Mouse (Mus musculus): ENCODE measurements at regions not wholly inside any gene's neighbourhood (a gene's known extent, or its start where the extent isn't known, plus 50 kb on each side); places are given as distances from the start of the nearest gene placed in this dataset.

DNA sequence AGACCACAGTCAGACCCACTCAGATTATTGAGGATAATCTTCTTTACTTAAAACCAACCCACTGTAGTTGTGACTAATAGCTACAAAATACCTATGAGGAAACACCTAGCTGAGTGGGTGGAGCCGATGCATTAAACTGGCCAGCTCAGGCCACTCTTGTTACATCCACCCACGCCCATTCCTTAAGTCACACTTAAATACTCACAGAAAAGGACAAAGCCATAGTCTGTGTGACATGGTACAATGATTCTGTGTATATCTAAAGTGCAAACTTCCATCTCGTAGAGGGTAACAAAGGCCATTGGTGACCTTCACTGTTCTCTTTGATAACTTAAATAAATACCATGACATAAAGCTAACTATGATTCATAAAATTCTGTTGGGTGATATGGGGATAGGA lies 103.7 kb upstream of the Arhgap5 start:
- DNase-seq (ENCODE audit: low read depth, low spot score): no peak

DNA sequence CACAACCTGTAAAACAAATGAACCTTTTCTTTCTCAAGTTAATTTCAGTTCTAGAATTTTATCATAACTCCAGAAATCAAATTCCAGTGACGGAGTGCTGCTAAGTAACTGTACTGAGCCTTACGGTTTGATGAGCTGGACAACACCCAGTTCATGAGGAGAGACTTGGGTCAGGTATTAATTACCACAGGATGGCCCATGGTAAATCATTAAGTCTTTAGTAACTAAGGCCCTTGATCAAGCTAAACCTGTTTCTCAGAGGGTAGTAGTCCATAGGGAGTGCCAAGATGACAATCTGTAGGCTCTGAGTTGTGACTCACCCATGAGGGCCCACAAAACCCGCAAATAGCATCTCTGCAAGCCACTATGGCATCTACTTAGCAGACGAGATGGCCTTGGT lies 101.1 kb upstream of the Arhgap5 start:
- DNase-seq (ENCODE audit: low read depth, low spot score): no peak

DNA sequence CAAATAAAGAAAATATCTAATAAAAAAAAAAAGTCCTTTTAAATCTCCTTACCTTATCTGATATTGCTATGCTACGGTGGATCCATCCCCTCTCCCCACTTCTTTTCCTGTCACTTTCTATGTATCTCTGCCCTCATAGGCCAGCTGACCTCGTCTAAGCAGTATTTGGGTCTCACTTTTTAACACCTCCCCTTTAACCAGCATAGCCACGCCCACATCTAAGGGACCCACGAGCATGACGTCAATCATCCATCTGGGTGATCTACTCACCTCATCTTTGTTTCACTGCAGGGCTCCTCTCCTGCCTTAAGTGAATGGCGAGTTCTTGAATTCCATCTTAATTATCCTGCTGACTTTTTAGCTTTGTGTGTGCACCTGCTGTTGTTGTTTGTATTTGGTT lies 97.4 kb upstream of the Arhgap5 start:
- no peak for DNase-seq (ENCODE audit: low read depth, low spot score)

DNA sequence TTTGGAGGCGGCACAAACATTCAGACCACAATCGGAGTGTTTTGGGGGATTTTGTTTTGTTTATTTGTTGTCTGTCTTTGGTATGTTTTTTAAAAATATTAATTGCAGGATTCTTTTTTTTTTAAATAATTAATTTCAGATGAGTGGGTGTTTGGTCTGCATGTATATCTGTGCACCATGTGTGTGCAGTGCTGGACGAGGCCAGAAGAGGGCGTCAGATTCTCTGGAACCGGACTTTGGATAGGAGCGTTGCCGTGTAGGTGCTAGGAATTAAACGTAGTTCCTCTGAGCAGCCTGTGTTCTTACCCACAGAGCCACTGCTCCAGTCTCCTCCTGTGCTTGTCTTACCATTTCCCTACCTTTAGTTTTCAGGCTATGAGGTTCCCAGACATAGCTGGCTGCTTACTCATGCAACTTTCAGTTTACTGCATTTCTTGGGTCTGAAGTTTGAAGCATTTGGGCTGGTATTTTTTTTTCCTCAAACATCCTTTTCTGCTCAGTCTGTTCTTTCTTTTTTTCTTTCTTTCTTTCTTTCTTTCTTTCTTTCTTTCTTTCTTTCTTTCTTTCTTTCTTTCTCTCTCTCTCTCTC lies 95.4 kb upstream of the Arhgap5 start:
- DNase-seq (ENCODE audit: low read depth, low spot score): peak; percentile 65

DNA sequence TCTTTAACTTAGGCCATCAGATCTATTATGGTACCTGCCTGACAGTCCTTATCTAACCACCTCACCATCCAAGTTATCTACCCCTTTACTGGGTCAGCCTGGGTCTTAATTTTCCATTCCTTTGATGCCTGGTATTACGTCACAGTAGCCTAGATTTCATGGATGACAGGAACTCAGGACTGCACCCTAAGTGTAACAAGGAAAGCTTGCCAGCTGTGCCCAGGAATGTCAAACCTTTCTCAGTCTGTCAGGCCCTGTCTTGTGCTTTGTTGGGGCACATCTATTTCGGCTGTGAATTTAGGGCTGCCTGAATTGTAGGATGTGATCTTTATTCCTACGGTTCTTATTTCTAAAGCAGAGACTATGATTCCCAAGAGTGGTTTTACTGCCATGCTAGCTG lies 94.6 kb upstream of the Arhgap5 start:
- no peak for DNase-seq (ENCODE audit: low read depth, low spot score)

DNA sequence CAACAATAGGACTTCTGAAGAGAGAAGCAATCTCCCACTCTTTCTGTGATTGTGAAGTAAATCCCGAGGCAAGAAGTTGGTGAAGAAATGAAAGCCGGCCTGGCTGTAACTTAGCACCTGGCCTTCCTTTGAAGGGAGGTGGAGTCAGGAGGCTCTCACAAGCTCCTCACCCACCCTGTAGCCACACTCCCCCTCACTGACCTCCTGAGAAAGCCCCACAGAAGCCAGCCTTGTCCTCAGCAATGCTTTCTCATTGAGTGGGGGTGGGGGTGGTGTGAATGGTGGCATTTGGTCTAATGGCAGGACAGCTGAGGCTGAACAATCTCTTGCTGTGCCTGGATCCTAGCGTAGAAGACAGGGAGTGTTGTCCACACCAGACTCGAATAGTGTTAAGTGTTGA lies 91.6 kb upstream of the Arhgap5 start:
- no peak for DNase-seq (ENCODE audit: low read depth, low spot score)

DNA sequence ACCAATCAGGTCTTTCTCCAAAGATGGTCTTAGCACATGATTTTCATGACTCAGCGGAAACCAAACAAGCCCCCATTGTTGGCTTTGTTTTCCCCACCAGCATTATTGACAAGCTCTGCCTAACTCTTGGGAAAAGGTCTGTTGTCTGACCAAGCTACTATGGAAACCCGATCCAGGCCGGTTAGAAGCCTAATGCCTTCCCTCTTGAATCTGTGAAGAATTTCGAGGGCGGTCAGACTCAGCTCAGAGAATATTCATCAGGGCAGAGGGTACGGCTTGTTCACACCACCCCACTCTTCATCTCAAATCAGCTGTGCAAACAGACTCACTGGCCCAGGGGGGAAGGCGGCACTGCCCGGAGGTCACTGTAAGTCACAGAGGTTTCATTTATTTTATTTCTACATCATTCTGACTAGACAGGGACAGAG lies 90.7 kb upstream of the Arhgap5 start:
- no peak for DNase-seq (ENCODE audit: low read depth, low spot score)

DNA sequence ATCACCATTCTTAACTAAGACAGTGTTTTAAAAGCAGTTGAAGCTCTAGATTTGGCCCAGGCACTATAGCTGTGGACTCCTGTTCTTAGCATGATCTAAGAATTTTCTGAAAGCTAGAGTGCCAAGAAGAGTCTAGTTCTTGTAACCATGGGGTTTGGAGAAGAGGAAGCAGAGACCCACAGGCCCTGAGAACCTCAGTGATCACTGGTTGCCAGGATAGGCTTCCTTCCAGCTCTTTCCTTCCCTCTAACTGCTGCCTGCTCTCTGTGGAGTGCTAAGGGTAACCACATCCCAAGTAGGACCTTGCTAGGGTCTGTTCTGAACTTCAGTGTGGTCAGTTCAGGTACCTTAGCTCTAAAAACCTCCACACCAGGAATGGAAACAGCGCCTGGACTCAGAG lies 81.0 kb upstream of the Arhgap5 start:
- DNase-seq (ENCODE audit: low read depth, low spot score): no peak

DNA sequence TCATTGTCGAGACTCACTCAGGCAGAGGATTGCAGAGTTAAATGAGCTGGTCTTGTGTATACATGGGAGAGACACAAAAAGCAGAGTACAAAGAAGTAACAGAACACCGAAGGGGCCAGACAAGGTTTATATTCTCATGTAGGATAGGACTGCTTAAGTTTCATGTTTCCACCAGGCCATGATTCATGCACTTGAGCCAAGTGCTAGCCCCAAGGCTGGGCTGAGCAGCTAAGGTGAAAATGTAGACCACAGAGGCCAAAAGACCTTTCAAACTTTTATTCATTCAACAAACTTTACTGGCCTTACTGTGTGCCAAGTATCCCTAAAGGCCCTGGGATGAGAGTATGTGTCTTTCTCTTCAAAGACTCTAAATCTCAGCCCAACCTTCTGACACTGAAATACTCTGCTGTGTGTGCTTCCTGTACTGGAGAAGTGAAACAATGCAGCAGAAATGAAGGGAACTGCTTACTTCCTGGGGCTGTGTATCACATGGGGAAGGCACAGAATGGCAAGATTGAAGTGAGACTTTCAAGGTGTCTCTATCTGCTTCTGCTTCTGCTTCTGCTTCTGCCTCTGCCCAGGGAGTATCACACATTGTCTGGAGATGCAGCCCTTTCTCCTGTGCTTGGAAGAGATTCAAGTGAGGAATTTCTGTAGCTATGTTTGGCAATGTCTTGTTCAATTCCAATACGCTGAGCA lies 79.3 kb upstream of the Arhgap5 start:
- DNase-seq (ENCODE audit: low read depth, low spot score): peak; percentile 51

DNA sequence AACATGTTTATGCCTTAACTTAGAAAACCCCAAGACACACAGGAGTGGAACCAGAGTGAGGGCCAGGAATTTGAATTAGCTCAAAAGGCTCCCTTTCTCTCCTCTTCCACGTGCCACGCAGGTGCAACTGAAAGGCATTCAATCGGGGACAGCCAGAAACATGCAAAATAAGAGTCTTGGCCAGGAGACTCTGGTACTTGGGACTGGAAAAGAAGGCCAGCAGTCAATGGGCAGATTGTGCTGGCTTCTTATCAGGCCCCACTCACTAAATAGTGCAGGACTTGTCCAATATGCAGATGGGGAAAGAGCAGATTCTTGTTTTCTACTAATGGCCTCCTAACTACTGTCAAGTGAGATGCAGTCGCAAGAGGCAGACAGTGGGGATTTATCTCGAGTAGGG lies 73.8 kb upstream of the Arhgap5 start:
- no peak for DNase-seq (ENCODE audit: low read depth, low spot score)

DNA sequence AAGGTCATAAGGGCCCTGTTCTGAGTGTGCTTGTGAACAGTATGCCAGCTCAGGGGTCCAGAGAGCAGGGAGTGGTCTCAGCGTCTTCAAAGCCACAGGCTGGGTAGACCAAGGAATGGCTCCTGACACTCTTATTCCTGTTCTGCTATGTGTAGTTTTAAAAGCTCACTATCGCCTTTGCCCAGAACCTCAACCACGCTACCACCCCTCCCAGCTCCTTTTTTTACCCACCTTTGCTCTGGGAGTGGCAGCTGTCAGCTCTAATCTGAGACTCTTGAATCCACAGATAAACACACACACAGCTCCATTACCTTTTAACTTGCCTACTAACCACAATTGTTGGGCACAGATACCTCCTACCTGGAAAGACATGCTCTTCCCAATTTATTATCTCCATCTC lies 71.8 kb upstream of the Arhgap5 start:
- DNase-seq (ENCODE audit: low read depth, low spot score): no peak

DNA sequence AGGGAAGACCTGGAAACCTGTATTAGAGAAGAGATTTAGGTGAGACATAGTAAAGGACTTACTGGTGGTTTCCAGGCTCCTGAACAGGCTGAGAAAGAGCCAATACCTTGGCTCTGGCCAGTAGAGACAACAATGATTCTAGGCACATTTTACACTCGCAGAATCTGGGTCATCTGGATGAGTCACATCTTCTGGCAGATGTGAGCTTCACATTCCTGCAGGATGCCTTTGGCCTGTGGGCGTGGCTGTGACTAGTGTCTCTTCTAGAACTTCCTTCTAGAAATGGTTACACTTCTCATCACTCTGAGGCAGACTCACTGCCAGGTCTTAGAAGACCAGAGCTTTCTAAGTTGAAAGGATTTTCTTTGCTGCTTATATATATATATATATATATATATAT lies 69.8 kb upstream of the Arhgap5 start:
- peak; percentile 98 for DNase-seq (ENCODE audit: low read depth, low spot score)

DNA sequence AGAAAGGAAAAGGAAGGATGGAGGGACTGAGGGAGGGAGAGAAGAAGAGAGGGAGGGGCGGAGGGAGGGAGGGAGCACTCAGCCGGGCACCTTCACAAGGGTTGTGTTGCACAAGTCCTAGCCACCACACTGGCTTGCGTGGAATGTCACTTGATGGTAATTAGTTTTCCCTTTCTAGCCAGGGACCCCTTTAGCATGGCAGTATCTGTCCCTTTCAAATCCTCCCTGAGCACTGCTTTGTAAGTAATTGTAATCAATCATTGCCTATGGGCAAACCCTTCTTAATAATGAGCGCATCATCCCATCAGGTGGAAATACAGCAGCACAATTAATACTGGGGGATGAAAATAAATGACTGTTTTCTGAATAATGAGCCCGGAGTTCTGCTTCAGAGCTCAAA lies 68.5 kb upstream of the Arhgap5 start:
- no peak for DNase-seq (ENCODE audit: low read depth, low spot score)

DNA sequence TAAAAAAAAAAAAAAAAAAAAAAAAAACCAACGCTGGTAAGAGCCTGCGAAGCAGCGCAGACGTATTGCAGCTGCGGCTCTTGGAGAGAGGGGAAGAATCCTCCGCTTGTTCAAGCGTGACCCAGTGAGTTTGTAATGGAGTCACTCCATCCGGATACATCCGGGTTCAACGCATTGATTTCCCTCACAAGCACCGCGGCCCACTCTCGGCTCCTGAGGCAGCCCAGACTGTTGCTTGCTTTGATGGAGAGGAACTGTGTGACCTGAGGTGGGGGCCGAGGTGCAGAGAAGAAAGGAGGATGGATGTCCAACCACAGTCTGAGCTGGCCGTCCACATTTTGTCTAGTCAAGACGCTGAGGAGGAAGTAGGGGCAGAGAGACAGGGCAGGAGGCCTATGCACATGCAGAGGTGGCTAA lies 68.0 kb upstream of the Arhgap5 start:
- no peak for DNase-seq (ENCODE audit: low read depth, low spot score)

DNA sequence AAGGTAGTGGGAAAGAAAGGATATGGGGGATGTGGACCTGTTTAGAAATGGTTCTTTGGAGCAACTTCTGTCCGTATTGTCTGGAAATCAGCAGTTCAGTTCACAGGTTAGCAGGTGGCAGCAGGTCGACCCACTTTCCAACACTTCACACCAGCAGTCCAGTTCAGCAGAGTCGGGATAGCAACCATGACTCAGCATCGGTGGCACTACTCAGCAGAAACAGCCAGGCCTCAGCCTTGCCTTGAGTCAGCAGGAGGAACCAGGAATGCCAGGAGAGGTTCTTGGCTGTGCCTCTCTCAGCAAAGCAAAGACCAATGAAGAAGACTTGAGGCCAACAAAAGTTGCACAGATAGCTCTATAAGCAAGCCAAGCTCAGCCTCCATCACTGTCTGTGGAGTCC lies 66.8 kb upstream of the Arhgap5 start:
- DNase-seq (ENCODE audit: low read depth, low spot score): peak; percentile 29

DNA sequence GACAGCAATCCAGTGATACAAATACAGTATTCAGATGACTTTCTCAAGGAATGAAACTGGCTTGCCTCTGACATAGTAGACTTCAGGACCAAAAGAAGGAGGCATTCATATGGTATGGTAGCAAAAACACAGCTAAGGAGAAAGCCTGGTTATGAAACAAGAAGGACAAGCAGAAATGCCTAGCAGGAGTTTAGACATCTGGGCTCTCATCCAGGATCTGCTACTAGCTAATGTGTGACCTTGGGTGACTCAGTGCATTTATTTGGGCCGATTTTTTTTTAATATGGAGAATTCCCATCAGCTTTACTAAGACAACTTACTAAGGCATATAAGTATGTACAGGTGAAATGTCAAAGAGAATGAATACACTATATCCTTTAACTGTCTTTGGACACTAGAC lies 64.5 kb upstream of the Arhgap5 start:
- DNase-seq (ENCODE audit: low read depth, low spot score): peak; percentile 92

DNA sequence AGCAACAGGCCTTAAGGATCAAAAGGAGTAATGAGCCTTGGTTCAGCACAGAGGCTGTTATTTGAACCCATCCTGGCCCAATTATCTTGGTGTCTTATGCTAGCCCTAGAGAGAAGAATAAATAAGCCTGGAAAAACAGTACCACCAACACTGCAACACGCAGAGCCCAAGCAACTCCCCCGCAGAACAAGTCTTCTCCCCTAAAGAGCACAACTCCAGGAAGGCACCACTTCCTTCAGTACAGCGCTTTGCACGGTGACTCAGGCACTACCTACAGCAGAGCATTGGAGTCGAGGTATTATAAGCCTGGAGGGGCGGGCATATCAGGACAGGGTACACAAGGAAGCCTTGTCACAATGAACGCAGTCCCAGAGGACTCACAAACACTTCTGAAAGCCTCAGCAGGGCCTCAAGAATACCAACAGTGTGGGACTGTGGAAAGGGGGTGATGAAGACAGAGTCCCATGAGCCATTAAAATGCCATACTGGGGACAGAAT lies 62.9 kb upstream of the Arhgap5 start:
- DNase-seq (ENCODE audit: low read depth, low spot score): no peak

DNA sequence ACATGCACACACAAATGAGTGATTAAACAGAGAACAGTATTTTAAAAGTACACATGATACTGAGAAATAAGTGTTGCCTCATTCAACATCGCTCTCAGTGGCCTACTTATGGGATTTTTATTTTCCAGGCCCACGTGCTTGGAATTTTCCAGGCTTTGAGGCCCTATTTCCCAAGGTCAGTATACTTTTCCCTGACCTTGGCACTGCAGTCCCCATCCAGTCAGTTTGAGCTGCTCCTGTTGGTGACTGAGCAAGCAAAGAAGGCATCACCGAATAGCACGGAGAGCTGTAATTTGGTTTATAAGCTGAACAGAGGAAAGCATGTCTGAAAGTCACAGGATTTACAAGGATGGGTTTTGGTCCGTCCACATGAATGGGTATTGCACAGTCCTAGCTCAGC lies 61.4 kb upstream of the Arhgap5 start:
- no peak for DNase-seq (ENCODE audit: low read depth, low spot score)

DNA sequence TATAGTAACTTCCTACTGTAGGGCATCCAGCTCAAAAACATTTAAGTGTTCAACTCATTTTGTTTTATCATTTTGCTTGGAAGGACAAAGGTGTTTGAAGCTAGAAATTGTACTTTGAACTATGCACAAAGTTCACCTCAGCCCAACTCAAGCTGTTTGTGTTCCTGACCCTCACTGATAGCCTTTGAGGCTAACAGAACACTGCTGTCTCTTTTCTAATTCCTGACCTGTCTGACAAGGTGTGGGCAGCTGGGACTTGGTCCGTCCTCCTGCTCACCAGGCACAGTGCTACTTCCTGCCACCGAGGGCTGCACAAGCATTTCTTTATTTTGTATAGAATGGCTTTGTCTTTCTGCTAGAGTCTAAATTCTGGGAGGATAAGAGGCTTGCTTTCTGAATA lies 58.0 kb upstream of the Arhgap5 start:
- no peak for DNase-seq (ENCODE audit: low read depth, low spot score)

DNA sequence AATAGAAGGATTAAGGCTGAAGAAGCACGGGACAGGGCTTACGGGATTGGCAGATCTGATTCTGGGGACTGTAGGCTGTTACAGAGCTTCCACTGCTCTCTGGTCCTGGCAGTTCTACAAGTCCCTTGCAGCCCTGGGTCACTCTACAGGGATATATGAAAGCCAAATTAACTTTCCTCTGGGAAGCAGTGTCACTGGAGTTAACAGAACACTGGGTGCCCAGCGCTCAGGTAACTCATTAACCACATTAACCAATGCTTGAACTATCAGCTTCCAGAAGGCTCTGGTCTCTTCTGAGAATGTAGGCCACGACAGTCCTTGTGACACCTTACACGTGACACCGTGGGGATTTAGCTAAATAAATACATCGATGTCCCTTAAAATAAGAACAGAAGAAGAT lies 57.3 kb upstream of the Arhgap5 start:
- no peak for DNase-seq (ENCODE audit: low read depth, low spot score)

DNA sequence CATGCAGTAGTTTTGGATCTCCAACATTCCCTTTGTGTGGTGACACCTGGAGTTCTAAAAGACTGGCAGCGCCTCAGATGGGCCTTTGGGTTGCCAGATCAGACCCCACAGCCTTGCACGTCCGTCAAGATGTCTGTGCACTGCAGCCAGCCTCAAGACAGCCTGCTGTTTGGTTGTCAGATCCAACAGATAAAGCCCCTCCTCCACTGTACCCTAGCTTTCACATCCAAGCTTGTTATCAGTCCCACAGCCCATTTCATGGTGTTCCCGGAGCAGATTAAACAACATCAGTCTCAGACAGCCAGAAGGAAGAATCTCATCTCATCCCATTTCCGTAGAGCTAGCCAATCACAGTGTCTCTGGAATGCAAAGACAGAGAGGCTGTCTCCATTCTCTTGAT lies 56.3 kb upstream of the Arhgap5 start:
- no peak for DNase-seq (ENCODE audit: low read depth, low spot score)

DNA sequence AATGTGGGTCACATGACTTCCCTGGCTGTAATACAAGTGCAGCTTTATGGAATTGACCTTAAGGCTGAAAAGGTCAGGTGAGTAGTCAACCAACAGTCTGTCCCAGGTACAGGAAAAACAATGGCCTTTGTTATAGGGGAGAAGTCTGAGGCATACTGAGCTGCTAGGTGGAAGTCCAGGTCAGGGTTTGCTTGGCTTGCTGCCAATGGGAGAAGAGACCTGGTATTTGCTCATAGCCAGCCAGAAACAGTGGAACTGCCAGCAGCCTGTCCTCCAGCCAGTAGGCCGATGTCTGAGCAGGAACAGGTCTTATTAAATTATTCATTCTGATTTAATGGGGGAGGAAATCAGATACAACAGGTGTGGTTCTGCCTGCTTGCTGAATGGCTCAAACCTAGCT lies 55.6 kb upstream of the Arhgap5 start:
- peak; percentile 32 for DNase-seq (ENCODE audit: low read depth, low spot score)

DNA sequence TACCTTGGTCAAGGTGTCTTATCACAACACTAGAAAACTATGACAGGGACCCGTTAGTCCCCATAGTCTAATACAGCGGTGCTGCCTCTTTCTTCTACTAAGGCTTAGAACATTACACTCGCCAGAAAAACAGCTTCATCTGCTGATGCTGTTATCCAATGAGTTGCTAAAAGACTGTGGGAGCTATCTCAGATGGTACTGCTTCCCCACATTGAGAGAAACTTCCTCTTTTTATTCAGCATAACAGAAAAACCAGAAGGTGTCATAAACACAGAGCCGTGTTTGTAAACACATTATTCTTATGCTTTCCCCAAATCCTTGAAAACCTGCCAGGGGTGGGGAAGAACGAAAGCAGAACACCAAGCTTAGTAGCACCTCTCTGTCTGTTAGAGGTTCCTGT lies 49.9 kb upstream of the Arhgap5 start:
- DNase-seq (ENCODE audit: low read depth, low spot score): no peak

Measured in 3T3-L1 (cell line).